Mouse (Mus musculus) kidney, adult 8-10 months (tissue): ENCODE measurements around the gene Greb1.
A peak's percentile ranks its signal among the peaks of the same experiment; 100 is the strongest.

Experiments
- DNase-seq, 2 experiments: peaks; one replicate each; pipeline ENCODE4 v3.0.0; 2022

Greb1 gene

DNA sequence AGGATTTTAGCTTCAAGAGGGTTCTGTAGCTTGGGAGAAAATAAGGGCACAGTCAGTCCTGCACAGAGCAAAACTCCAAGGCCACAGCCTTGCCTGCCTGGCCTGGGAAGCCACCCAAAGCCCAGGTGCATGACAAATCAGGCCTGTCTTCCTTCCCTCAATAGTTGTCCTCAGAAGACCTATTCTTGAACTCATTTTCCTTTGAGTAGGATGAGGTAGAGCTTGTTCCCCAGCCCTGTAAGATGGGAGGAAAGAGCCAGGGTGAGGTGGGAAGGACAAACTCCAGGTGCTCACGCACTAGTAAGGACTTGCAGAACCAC, 169.9 kb downstream of the Greb1 start:
- no peak for DNase-seq

DNA sequence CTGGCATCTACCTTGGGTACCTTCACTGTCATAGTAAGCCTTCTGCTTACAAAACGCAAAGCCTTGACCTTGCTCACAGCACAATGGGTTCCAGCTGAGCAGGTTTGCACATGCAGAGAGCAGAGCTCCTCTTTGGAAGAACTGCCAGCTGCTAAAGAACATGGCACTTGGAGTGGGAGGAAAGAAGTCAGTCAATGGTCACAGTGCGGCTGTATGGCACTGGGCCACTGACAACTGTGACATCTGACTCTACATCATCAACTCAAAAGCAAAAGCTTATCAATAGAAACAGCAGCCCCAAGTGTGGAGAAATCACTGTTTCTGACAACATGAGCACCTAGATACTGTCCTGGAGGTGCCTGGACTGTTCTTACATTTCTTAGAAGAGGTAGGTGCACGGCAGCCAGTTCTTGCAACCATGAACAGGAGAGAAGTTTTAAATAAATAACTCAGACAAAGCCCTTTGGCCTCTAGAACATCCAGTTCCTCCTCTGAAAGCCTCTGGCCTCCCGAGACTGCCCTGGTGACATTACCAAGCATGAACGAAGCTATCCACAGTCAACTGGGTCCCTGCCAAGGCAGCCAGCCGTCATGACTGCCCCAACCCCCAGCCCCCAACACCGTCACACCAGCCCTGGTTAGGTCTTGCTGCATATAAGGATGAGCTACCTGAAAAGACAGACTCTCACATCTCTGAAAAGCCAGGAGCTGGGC, 170.4 kb downstream of the Greb1 start:
- peak; percentile 88 to 90 for DNase-seq
